Mouse (Mus musculus): ENCODE measurements around the gene March6. TPM values are rescaled to one million over a fixed set of nuclear protein-coding genes. Genes with fewer than 3 reads are reported as not detected.

March6 gene
- polyA plus RNA-seq, 1 experiment from 2014 or later, result 38.9 TPM

- Histone ChIP-seq H3K9me3 (0 out of 2 replicates have a peak, but pooled peaks cover 4% of the 10 kb centered on the region), H3K27ac (replicated peaks) (peak overlapping the region; percentile 31; the same call in 1 of the 2 replicates), H3K27me3 (replicated peaks; ENCODE audit: low read depth, poor library complexity, severe bottlenecking) (no peaks in the 10 kb centered on the region), H3K4me1 (peaks cover 23% of the 10 kb centered on the region), H3K36me3 (replicated peaks) (no peaks in the 10 kb centered on the region), H3K4me3 (peak overlapping the region; percentile 8; the same call in 1 of the 2 replicates)
- WGBS, result 55% methylated on average over 19 of the region's 19 CpGs
- DNase-seq (ENCODE audit: low spot score), result peak; percentile 61
Observed at GRCm38 (mm10) chr15:31563577-31564546, 33.0 kb upstream of the March6 start.

GRCm38 (mm10) chr15:31562847-31563246 is 32.0 kb upstream of the March6 start:
- DNase-seq (ENCODE audit: low spot score), result no peak
- no peak overlapping the region for H3K4me3 ChIP-seq
- WGBS, result 82% methylated on average over 8 of the region's 8 CpGs

GRCm38 (mm10) chr15:31561976-31562375 is 31.1 kb upstream of the March6 start:
- Histone ChIP-seq H3K27ac (replicated peaks) (no peak overlapping the region), H3K4me1 (peaks cover 14% of the 10 kb centered on the region), H3K27me3 (replicated peaks; ENCODE audit: low read depth, poor library complexity, severe bottlenecking) (no peaks in the 10 kb centered on the region), H3K9me3 (0 out of 2 replicates have a peak, but pooled peaks cover 4% of the 10 kb centered on the region), H3K4me3 (no peak overlapping the region), H3K36me3 (replicated peaks) (no peaks in the 10 kb centered on the region)
- no peak for DNase-seq (ENCODE audit: low spot score)
- 92% methylated on average over 4 of the region's 4 CpGs for WGBS

More at GRCm38 (mm10) chr15:31562847-31563246, 32.0 kb upstream of the March6 start:
- 0 out of 2 replicates have a peak, but pooled peaks cover 4% of the 10 kb centered on the region for H3K9me3 ChIP-seq
- no peaks in the 10 kb centered on the region for H3K36me3 ChIP-seq (replicated peaks)
- H3K27ac ChIP-seq (replicated peaks), result no peak overlapping the region
- H3K27me3 ChIP-seq (replicated peaks; ENCODE audit: low read depth, poor library complexity, severe bottlenecking), result no peaks in the 10 kb centered on the region
- H3K4me1 ChIP-seq, result peaks cover 14% of the 10 kb centered on the region

- Histone ChIP-seq H3K36me3 (replicated peaks) (no peaks in the 10 kb centered on the region), H3K27me3 (replicated peaks; ENCODE audit: low read depth, poor library complexity, severe bottlenecking) (no peaks in the 10 kb centered on the region), H3K4me3 (no peak overlapping the region), H3K9me3 (0 out of 2 replicates have a peak, but pooled peaks cover 4% of the 10 kb centered on the region), H3K4me1 (peaks cover 14% of the 10 kb centered on the region), H3K27ac (replicated peaks) (no peak overlapping the region)
- WGBS, result 82% methylated on average over 6 of the region's 6 CpGs
- DNase-seq (ENCODE audit: low spot score), result no peak
Observed at GRCm38 (mm10) chr15:31561390-31561789, 30.5 kb upstream of the March6 start.

- H3K27me3 ChIP-seq (replicated peaks; ENCODE audit: low read depth, poor library complexity, severe bottlenecking), result no peaks in the 10 kb centered on the region
- no peaks in the 10 kb centered on the region for H3K36me3 ChIP-seq (replicated peaks)
- no peak overlapping the region for H3K27ac ChIP-seq (replicated peaks)
- WGBS, result 88% methylated on average over 2 of the region's 2 CpGs
- H3K4me1 ChIP-seq, result no peaks in the 10 kb centered on the region
- 0 out of 2 replicates have a peak, but pooled peaks cover 1% of the 10 kb centered on the region for H3K9me3 ChIP-seq
- no peak for DNase-seq (ENCODE audit: low spot score)
- H3K4me3 ChIP-seq, result no peak overlapping the region
Observed at GRCm38 (mm10) chr15:31554855-31555254, 24.0 kb upstream of the March6 start.

GRCm38 (mm10) chr15:31550381-31550780 is 19.5 kb upstream of the March6 start:
- Histone ChIP-seq H3K4me1 (peaks cover 12% of the 10 kb centered on the region), H3K9me3 (no peaks in the 10 kb centered on the region), H3K27ac (replicated peaks) (no peak overlapping the region), H3K27me3 (replicated peaks; ENCODE audit: low read depth, poor library complexity, severe bottlenecking) (no peaks in the 10 kb centered on the region), H3K36me3 (replicated peaks) (no peaks in the 10 kb centered on the region), H3K4me3 (no peak overlapping the region)
- DNase-seq (ENCODE audit: low spot score), result no peak
- 89% methylated on average over 4 of the region's 4 CpGs for WGBS

GRCm38 (mm10) chr15:31547421-31547820 is 16.6 kb upstream of the March6 start:
- H3K4me3 ChIP-seq, result no peak overlapping the region
- H3K27ac ChIP-seq (replicated peaks), result no peak overlapping the region
- 39% methylated on average over 5 of the region's 5 CpGs for WGBS
- peaks cover 25% of the 10 kb centered on the region for H3K4me1 ChIP-seq
- no peaks in the 10 kb centered on the region for H3K9me3 ChIP-seq
- DNase-seq (ENCODE audit: low spot score), result peak; percentile 57
- H3K36me3 ChIP-seq (replicated peaks), result no peaks in the 10 kb centered on the region
- no peaks in the 10 kb centered on the region for H3K27me3 ChIP-seq (replicated peaks; ENCODE audit: low read depth, poor library complexity, severe bottlenecking)

- 91% methylated on average over 6 of the region's 6 CpGs for WGBS
- no peaks in the 10 kb centered on the region for H3K27me3 ChIP-seq (replicated peaks; ENCODE audit: low read depth, poor library complexity, severe bottlenecking)
Observed at GRCm38 (mm10) chr15:31546291-31546690, 15.4 kb upstream of the March6 start.

GRCm38 (mm10) chr15:31545058-31545457 is 14.2 kb upstream of the March6 start:
- Histone ChIP-seq H3K27me3 (replicated peaks; ENCODE audit: low read depth, poor library complexity, severe bottlenecking) (no peaks in the 10 kb centered on the region), H3K36me3 (replicated peaks) (no peaks in the 10 kb centered on the region), H3K27ac (replicated peaks) (no peak overlapping the region), H3K4me3 (no peak overlapping the region), H3K4me1 (peaks cover 44% of the 10 kb centered on the region), H3K9me3 (no peaks in the 10 kb centered on the region)
- DNase-seq (ENCODE audit: low spot score), result no peak
- WGBS, result 82% methylated on average over 1 of the region's 1 CpGs

More at GRCm38 (mm10) chr15:31546291-31546690, 15.4 kb upstream of the March6 start:
- no peaks in the 10 kb centered on the region for H3K9me3 ChIP-seq
- no peak for DNase-seq (ENCODE audit: low spot score)
- no peak overlapping the region for H3K4me3 ChIP-seq
- no peaks in the 10 kb centered on the region for H3K36me3 ChIP-seq (replicated peaks)
- peaks cover 36% of the 10 kb centered on the region for H3K4me1 ChIP-seq
- H3K27ac ChIP-seq (replicated peaks), result no peak overlapping the region

GRCm38 (mm10) chr15:31543246-31543645 is 12.4 kb upstream of the March6 start:
- H3K4me3 ChIP-seq, result no peak overlapping the region
- no peaks in the 10 kb centered on the region for H3K9me3 ChIP-seq
- peaks cover 49% of the 10 kb centered on the region for H3K4me1 ChIP-seq
- DNase-seq (ENCODE audit: low spot score), result no peak
- no peak overlapping the region for H3K27ac ChIP-seq (replicated peaks)
- 18% methylated on average over 3 of the region's 3 CpGs for WGBS
- H3K27me3 ChIP-seq (replicated peaks; ENCODE audit: low read depth, poor library complexity, severe bottlenecking), result no peaks in the 10 kb centered on the region
- H3K36me3 ChIP-seq (replicated peaks), result no peaks in the 10 kb centered on the region

GRCm38 (mm10) chr15:31542013-31542958 is 11.4 kb upstream of the March6 start:
- Histone ChIP-seq H3K27ac (replicated peaks) (peak overlapping the region; percentile 78), H3K9me3 (no peaks in the 10 kb centered on the region), H3K4me1 (peaks cover 45% of the 10 kb centered on the region), H3K27me3 (replicated peaks; ENCODE audit: low read depth, poor library complexity, severe bottlenecking) (no peaks in the 10 kb centered on the region), H3K36me3 (replicated peaks) (no peaks in the 10 kb centered on the region), H3K4me3 (no peak overlapping the region)
- DNase-seq (ENCODE audit: low spot score), result peak; percentile 47
- WGBS, result 11% methylated on average over 10 of the region's 10 CpGs

GRCm38 (mm10) chr15:31540513-31540802 is 9.6 kb upstream of the March6 start:
- no peak for DNase-seq (ENCODE audit: low spot score)
- no peak overlapping the region for H3K4me3 ChIP-seq
- H3K9me3 ChIP-seq, result no peaks in the 10 kb centered on the region
- no peaks in the 10 kb centered on the region for H3K27me3 ChIP-seq (replicated peaks; ENCODE audit: low read depth, poor library complexity, severe bottlenecking)
- H3K4me1 ChIP-seq, result peaks cover 52% of the 10 kb centered on the region
- WGBS, result 75% methylated on average over 1 of the region's 1 CpGs
- no peak overlapping the region for H3K27ac ChIP-seq (replicated peaks)
- no peaks in the 10 kb centered on the region for H3K36me3 ChIP-seq (replicated peaks)

All from embryonic facial prominence, embryonic 10.5 days (tissue).